Mouse (Mus musculus) MEL (cell line): ENCODE measurements at regions not wholly inside any gene's neighbourhood (a gene's known extent, or its start where the extent isn't known, plus 50 kb on each side); places are given as distances from the start of the nearest gene placed in this dataset.

Experiments
- DNase-seq: peaks from one replicate; pipeline ENCODE4 v3.0.0; 2011; ENCODE audit warnings: low read depth, low spot score
- H3K27ac ChIP-seq: 2 replicates; pipeline ENCODE4 v1.5.1; 2012; ENCODE audit warnings: low read depth, mild to moderate bottlenecking, control low read depth, low read length, moderate library complexity; ENCODE audit not compliant: control insufficient read depth
- H3K27me3 ChIP-seq, 2 experiments: fragments of 150-350 bp in 1 of 2; sonication (generic) in 1 of 2; 2 replicates each; pipeline ENCODE4 v1.6.1; 2012; ENCODE audit warnings: low read length in 2 of 2, mild to moderate bottlenecking in 2 of 2, improper control_type of control experiment in 1 of 2, moderate library complexity in 1 of 2; ENCODE audit not compliant: insufficient read depth in 2 of 2, control insufficient read depth in 1 of 2
- H3K36me3 ChIP-seq, 2 experiments: 2 replicates each; pipeline ENCODE4 v1.6.1; 2012 to 2014; ENCODE audit warnings: low read length in 2 of 2, improper control_type of control experiment in 1 of 2, inconsistent platforms in 1 of 2, mild to moderate bottlenecking in 1 of 2; ENCODE audit not compliant: insufficient read depth in 2 of 2, control insufficient read depth in 1 of 2
- H3K4me1 ChIP-seq, 2 experiments: fragments of 150-350 bp in 1 of 2; sonication (generic) in 1 of 2; 2 replicates each; pipeline ENCODE4 v1.6.1; 2012; ENCODE audit warnings: low read length in 2 of 2, improper control_type of control experiment in 1 of 2, mild to moderate bottlenecking in 1 of 2; ENCODE audit not compliant: insufficient read depth in 2 of 2, control insufficient read depth in 1 of 2
- H3K4me3 ChIP-seq, 2 experiments: fragments of 150-350 bp in 1 of 2; sonication (generic) in 1 of 2; 2 replicates each; pipeline ENCODE4 v1.5.1; 2012; ENCODE audit warnings: low read depth in 2 of 2, low read length in 2 of 2, mild to moderate bottlenecking in 2 of 2, moderate library complexity in 2 of 2, control low read depth in 1 of 2, improper control_type of control experiment in 1 of 2; ENCODE audit not compliant: control insufficient read depth in 1 of 2, insufficient read depth in 1 of 2
- H3K79me2 ChIP-seq: 2 replicates; pipeline ENCODE4 v1.6.1; 2012; ENCODE audit warnings: mild to moderate bottlenecking, low read length, moderate library complexity; ENCODE audit not compliant: control insufficient read depth, poor library complexity, insufficient read depth
- H3K9ac ChIP-seq: 2 replicates; pipeline ENCODE4 v1.6.1; 2012; ENCODE audit warnings: low read depth, mild to moderate bottlenecking, control low read depth, low read length, moderate library complexity; ENCODE audit not compliant: control insufficient read depth, poor library complexity, severe bottlenecking
- H3K9me3 ChIP-seq: fragments of 150-350 bp; sonication (generic); replicated peaks from 2 replicates; pipeline ENCODE4 v1.6.1; 2012; ENCODE audit warnings: mild to moderate bottlenecking, low read length, improper control_type of control experiment, moderate library complexity; ENCODE audit not compliant: insufficient read depth
- BHLHE40 ChIP-seq: IDR thresholded peaks from 2 replicates; pipeline ENCODE4 v1.6.1; 2012; ENCODE audit warnings: low read depth, mild to moderate bottlenecking, inconsistent platforms, low read length, improper control_type of control experiment, borderline replicate concordance
- CTCF ChIP-seq, 3 experiments: IDR thresholded peaks in 2 of 3; conservative IDR thresholded peaks in 1 of 3; 2 replicates each; pipeline ENCODE4 v1.5.1; 2011 to 2012; ENCODE audit warnings: low read length in 3 of 3, low read depth in 2 of 3, mild to moderate bottlenecking in 2 of 3, improper control_type of control experiment in 1 of 3, inconsistent platforms in 1 of 3, mixed read lengths in 1 of 3, moderate library complexity in 1 of 3; ENCODE audit not compliant: control insufficient read depth in 1 of 3, insufficient read depth in 1 of 3, poor library complexity in 1 of 3, severe bottlenecking in 1 of 3
- ELF1 ChIP-seq: IDR thresholded peaks from 2 replicates; pipeline ENCODE4 v1.6.1; 2014; ENCODE audit warnings: low read depth, mild to moderate bottlenecking, inconsistent platforms, low read length, improper control_type of control experiment, moderate library complexity
- EP300 ChIP-seq, 2 experiments: IDR thresholded peaks; 2 replicates each; pipeline ENCODE4 v1.6.1; 2011; ENCODE audit warnings: improper control_type of control experiment in 2 of 2, low read length in 2 of 2, low read depth in 1 of 2, mild to moderate bottlenecking in 1 of 2
- ETS1 ChIP-seq: IDR thresholded peaks from 2 replicates; pipeline ENCODE4 v1.6.1; 2012; ENCODE audit warnings: low read depth, mild to moderate bottlenecking, inconsistent platforms, low read length, improper control_type of control experiment, moderate library complexity
- GABPA ChIP-seq: IDR thresholded peaks from 2 replicates; pipeline ENCODE4 v1.6.1; 2012; ENCODE audit warnings: low read depth, mild to moderate bottlenecking, inconsistent platforms, low read length, improper control_type of control experiment, moderate library complexity
- HCFC1 ChIP-seq: IDR thresholded peaks from 2 replicates; pipeline ENCODE4 v1.6.1; 2012; ENCODE audit warnings: low read depth, mild to moderate bottlenecking, inconsistent platforms, low read length, improper control_type of control experiment, moderate library complexity
- JUND ChIP-seq: IDR thresholded peaks from 2 replicates; pipeline ENCODE4 v1.6.1; 2011; ENCODE audit warnings: low read depth, mild to moderate bottlenecking, improper control_type of control experiment, low read length
- MAFK ChIP-seq: IDR thresholded peaks from 2 replicates; pipeline ENCODE4 v1.6.1; 2011; ENCODE audit warnings: low read depth, mild to moderate bottlenecking, low read length, improper control_type of control experiment, borderline replicate concordance
- MAX ChIP-seq: IDR thresholded peaks from 2 replicates; pipeline ENCODE4 v1.6.1; 2011; ENCODE audit warnings: low read length, improper control_type of control experiment
- MAZ ChIP-seq: IDR thresholded peaks from 2 replicates; pipeline ENCODE4 v1.6.1; 2012; ENCODE audit warnings: low read depth, mild to moderate bottlenecking, inconsistent platforms, low read length, improper control_type of control experiment
- MYB ChIP-seq: IDR thresholded peaks from 2 replicates; pipeline ENCODE4 v1.6.1; 2011; ENCODE audit warnings: mild to moderate bottlenecking, low read depth, low read length, improper control_type of control experiment
- MYC ChIP-seq: IDR thresholded peaks from 2 replicates; pipeline ENCODE4 v1.6.1; 2011; ENCODE audit warnings: low read depth, mild to moderate bottlenecking, low read length, improper control_type of control experiment, moderate library complexity
- NELFE ChIP-seq: IDR thresholded peaks from 2 replicates; pipeline ENCODE4 v1.6.1; 2011; ENCODE audit warnings: low read depth, low read length, improper control_type of control experiment
- POLR2AphosphoS5 ChIP-seq: IDR thresholded peaks from 2 replicates; pipeline ENCODE4 v1.6.1; 2012; ENCODE audit warnings: low read depth, borderline replicate concordance, mild to moderate bottlenecking, inconsistent platforms, low read length, moderate library complexity, mixed read lengths
- RAD21 ChIP-seq: IDR thresholded peaks from 2 replicates; pipeline ENCODE4 v1.6.1; 2011; ENCODE audit warnings: mild to moderate bottlenecking, low read depth, low read length, improper control_type of control experiment
- RCOR1 ChIP-seq: IDR thresholded peaks from 2 replicates; pipeline ENCODE4 v1.6.1; 2012; ENCODE audit warnings: low read depth, mild to moderate bottlenecking, inconsistent platforms, low read length, improper control_type of control experiment
- SMC3 ChIP-seq: IDR thresholded peaks from 2 replicates; pipeline ENCODE4 v1.6.1; 2011; ENCODE audit warnings: low read depth, low read length, improper control_type of control experiment
- TAL1 ChIP-seq: IDR thresholded peaks from 2 replicates; pipeline ENCODE4 v1.6.1; 2012; ENCODE audit warnings: mild to moderate bottlenecking, inconsistent platforms, low read length, moderate library complexity, mixed read lengths
- TBP ChIP-seq: IDR thresholded peaks from 2 replicates; pipeline ENCODE4 v1.8.0; 2011; ENCODE audit warnings: low read depth, low read length, improper control_type of control experiment
- USF1 ChIP-seq: IDR thresholded peaks from 2 replicates; pipeline ENCODE4 v1.6.1; 2014; ENCODE audit warnings: low read depth, mild to moderate bottlenecking, inconsistent platforms, low read length, improper control_type of control experiment, moderate library complexity
- ZC3H11A ChIP-seq: IDR thresholded peaks from 2 replicates; pipeline ENCODE4 v1.6.1; 2012; ENCODE audit warnings: low read depth, mild to moderate bottlenecking, inconsistent platforms, low read length, improper control_type of control experiment

GRCm38 (mm10) chr1:124904373-124904772, 531.2 kb downstream of the Actr3 start:
- Histone ChIP-seq H3K36me3 (no peaks in the 10 kb centered on the region), H3K27me3 (no peaks in the 10 kb centered on the region), H3K4me3 (no peak overlapping the region), H3K4me1 (no peaks in the 10 kb centered on the region), H3K27ac (no peak overlapping the region), H3K9me3 (no peaks in the 10 kb centered on the region), H3K9ac (no peak overlapping the region), H3K79me2 (no peaks in the 10 kb centered on the region)
- DNase-seq: no peak
- no peak for TF ChIP-seq RAD21
- TF ChIP-seq BHLHE40: no peak
- no peak for TF ChIP-seq MYC
- no peak for TF ChIP-seq MAX
- TF ChIP-seq CTCF (IDR thresholded peaks at IDR 0.05 in 2 of 3, conservative IDR thresholded peaks at IDR 0.05 in 1 of 3; ENCODE audit: control insufficient read depth in 1 of 3, insufficient read depth in 1 of 3, low read depth in 2 of 3, low read length in 3 of 3, poor library complexity in 1 of 3, severe bottlenecking in 1 of 3): no peak
- no peak for TF ChIP-seq JUND
- no peak for TF ChIP-seq MAZ
- TF ChIP-seq NELFE: no peak
- no peak for TF ChIP-seq POLR2AphosphoS5
- TF ChIP-seq ELF1: no peak
- no peak for TF ChIP-seq EP300 (IDR thresholded peaks at IDR 0.05; ENCODE audit: low read depth in 1 of 2, low read length in 2 of 2)

GRCm38 (mm10) chr1:124871148-124871547, 564.4 kb downstream of the Actr3 start:
- H3K9ac ChIP-seq: no peak overlapping the region
- H3K36me3 ChIP-seq: no peaks in the 10 kb centered on the region
- H3K4me1 ChIP-seq: no peaks in the 10 kb centered on the region
- no peak overlapping the region for H3K27ac ChIP-seq
- TF ChIP-seq TBP (no peak), TAL1 (no peak), MAX (no peak), SMC3 (no peak), USF1 (no peak), ETS1 (no peak), ZC3H11A (no peak), MYB (no peak), RCOR1 (no peak), MAZ (no peak), GABPA (no peak), CTCF (IDR thresholded peaks at IDR 0.05 in 2 of 3, conservative IDR thresholded peaks at IDR 0.05 in 1 of 3; ENCODE audit: control insufficient read depth in 1 of 3, insufficient read depth in 1 of 3, low read depth in 2 of 3, low read length in 3 of 3, poor library complexity in 1 of 3, severe bottlenecking in 1 of 3) (no peak), HCFC1 (no peak), MAFK (no peak)
- no peaks in the 10 kb centered on the region for H3K79me2 ChIP-seq
- no peaks in the 10 kb centered on the region for H3K9me3 ChIP-seq
- no peak for DNase-seq
- H3K4me3 ChIP-seq: no peak overlapping the region
- no peaks in the 10 kb centered on the region for H3K27me3 ChIP-seq
